Mouse (Mus musculus) cerebellum, adult (tissue): ENCODE results near the gene Ttll3.

ENCODE experiments used
- ATAC-seq: cut with Nextera tagmentation; 2 replicates; pipeline ENCODE4 v1.9.2; 2017; ENCODE audit warnings: mild to moderate bottlenecking, moderate library complexity, mixed read lengths; ENCODE audit not compliant: insufficient number of reproducible peaks, low FRiP score, low TSS enrichment

The Ttll3 gene

DNA sequence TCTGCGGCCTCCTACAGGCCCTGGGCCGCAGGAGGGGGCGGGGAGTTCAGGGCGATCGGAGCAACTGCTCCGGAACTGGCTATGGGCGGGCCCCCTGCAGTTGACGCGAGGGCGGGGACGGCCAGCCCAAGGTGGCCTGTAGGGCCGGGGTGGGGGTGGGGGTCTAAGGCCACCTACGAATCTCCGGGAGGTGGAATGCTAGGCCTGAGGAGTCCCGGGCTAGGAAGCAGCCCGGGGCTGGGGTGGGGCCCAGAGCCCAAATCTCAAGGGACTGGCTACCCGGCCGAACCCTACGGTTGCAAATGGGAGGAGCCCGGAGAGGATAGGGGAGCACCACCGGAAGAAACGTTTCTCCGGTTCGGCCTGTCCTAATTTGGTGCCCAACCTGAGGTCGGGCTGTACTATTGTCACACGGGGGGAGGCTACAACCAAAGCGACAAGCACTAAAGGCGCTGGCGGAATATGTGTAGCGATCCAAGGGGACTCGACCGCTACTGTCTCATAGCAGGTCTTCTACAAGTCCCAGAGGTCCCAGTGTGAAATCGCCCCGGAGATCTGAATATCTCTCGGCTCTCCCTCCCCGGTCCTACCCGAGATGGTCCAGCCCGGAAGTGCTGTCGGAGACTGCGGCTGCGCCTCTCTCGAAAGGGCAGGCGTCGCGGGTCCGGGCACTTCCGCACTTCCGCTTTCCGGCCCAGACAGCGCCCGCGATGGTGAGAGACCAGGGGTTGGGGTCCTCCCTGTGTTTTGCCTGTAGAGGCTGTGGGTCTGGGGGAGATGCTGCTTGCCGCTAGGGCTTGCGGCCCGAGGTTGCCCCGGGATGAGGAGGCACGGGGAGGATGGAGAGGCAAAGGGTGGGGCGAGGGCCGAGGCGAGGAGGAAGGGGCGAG lies 11.3 kb upstream of the Ttll3 start, which contains the start of the genes Tada3 and Arpc4:
Gene Tada3, minus strand, starts transcription at position 388 of the 890 bp plus-strand sequence.
Gene Arpc4, plus strand, starts transcription at position 620 of the 890 bp plus-strand sequence.
- peak; percentile 93 for ATAC-seq

DNA sequence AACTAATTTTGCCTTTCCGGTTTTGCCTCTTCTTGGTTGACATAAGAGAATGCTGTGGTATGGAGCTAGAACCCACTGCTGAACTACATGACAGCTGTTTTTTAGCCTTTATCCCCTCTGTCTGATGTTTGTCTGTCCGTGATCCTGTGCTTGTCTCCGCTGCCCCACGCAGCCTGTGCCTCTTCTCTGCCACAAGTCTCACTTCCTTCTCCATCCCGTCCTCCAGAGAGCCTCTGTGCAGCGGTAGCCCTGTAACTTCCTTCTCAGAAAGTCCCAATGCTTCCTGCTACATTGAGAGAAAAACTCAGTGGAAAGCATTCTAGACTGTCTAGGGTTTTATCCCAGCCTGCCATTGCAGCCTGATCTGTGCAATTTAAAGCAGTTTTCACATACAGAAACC lies 9.8 kb upstream of the Ttll3 start:
- ATAC-seq, result no peak

GRCm38 (mm10) chr6:113380480-113380879 lies 8.6 kb upstream of the Ttll3 start:
- no peak for ATAC-seq

GRCm38 (mm10) chr6:113384351-113384927 lies 4.6 kb upstream of the Ttll3 start:
- no peak for ATAC-seq

- no peak for ATAC-seq
Observed at GRCm38 (mm10) chr6:113385160-113385714, 3.8 kb upstream of the Ttll3 start.

DNA sequence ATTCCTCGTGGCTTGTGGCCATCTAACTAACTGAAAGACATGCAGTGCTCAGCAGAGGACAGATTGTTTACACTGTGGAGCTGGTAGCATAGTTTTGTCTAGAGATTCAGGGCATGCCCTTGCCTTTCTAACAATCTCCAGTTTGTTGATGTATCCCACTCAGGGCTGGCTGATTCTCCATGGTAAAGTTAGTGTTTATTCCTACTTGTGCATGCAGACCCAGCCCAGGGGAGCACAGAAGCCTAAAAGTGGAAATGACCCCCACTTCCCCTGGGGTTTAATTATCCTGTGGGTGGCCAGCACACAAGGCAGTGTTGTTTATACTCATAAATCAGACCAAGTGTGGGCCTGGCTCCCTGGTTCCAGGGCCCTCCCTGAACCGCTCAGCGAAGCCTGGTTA lies 3.0 kb upstream of the Ttll3 start:
- no peak for ATAC-seq

DNA sequence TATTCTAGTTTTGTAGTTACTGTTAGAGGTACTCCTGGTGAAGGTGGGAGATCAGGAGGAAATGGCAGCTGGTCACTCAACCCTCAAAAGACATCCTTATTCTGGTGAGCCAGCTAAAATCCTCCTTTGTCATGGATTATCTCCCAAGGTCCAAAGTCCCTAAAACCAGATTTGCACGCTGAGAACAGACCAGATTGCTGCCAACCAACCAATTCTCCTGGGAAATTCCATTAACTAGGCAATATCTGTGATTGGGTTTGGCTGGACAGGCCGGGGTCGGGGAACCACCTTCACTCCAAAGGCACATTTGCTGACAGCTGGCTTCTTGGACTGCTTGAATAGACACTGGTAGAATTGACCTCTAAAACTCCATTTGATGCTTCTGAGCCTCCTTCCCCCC lies 1.7 kb downstream of the Ttll3 start:
- no peak for ATAC-seq

- ATAC-seq, result 0 out of 2 replicates have a peak, but pooled peaks have one; percentile 31
Observed at GRCm38 (mm10) chr6:113392015-113392386, 2.9 kb downstream of the Ttll3 start.

GRCm38 (mm10) chr6:113392387-113393071 lies 3.5 kb downstream of the Ttll3 start:
- peak; percentile 50; the same call in 1 of the 2 replicates for ATAC-seq

DNA sequence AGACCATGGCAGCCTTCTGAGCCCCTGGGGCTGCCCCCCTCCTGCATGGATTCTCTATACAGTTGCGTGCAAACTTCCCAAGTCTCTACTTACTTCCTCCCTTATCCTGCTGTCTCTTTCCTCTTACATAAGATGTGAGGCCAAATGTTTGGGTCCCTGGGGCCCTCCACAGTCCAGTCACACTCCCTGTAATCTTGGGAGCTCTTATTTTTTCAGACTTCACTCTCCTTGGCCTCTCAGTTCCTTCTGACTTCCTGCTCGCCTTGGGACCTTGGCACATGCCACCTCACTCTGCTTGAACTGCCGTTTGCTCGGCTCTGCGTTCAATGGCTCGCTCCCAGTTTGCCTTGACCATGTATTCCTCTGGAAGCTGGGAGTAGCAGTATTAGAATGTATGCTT lies 4.9 kb downstream of the Ttll3 start:
- no peak for ATAC-seq

GRCm38 (mm10) chr6:113394811-113395210 lies 5.8 kb downstream of the Ttll3 start:
- ATAC-seq, result no peak

GRCm38 (mm10) chr6:113395501-113395900 lies 6.4 kb downstream of the Ttll3 start:
- no peak for ATAC-seq

DNA sequence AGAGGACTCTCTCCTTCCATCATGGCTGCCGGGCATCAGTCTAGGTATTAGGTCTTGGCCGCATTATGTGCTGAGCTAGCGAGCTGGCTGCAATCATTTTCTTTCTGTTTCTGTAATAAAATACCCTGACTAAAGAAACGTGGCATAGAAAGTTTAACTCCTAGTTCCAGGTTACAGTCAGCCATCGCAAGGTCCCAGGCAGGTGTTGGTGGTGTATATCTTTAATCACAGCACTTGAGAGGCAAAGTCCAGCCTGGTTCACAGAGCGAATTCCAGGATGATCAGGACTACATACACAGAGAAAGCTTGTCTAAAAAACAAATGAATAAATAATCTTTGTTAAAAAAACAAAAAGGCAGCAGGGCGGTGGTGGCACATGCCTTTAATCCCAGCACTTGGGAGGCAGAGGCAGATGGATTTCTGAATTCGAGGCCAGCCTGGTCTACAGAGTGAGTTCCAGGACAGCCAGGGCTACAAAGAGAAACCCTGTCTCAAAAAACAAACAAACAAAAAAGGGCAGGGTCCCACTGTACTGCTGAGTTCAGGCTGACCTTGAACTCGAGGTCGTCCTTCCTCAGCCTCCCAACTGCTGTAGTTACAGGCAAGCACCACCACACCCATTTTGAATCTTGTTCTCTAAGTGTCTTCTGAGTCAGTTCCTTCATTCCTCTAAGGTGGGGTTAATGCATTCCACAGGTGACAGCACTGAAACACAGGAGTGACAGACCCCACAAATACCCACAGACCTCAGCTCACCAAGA lies 7.4 kb downstream of the Ttll3 start:
- no peak for ATAC-seq

- ATAC-seq, result no peak
Observed at GRCm38 (mm10) chr6:113402094-113402493, 13.0 kb downstream of the Ttll3 start.

GRCm38 (mm10) chr6:113404649-113405448 lies 15.8 kb downstream of the Ttll3 start:
- no peak for ATAC-seq

DNA sequence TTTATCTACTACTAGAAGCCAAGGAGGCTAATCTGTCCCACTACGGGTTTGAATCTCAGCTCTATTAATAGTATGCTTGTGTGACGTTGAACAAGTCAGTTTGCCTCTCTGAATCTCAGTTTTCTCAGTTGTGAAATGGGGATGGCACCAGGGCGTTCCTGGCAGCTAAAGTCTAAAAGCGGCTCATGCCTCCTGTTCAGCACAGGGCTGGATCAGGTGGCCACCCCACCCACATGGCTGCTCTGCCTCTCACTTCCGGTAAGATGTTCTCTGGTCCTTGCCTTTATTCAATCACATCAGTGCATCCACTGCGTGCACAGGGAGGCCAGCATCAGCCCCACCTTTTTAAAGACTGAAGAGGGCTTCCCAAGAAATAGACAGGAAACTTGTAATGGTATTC lies 16.4 kb downstream of the Ttll3 start:
- ATAC-seq, result no peak

- ATAC-seq, result no peak
Observed at GRCm38 (mm10) chr6:113406683-113407082, 17.6 kb downstream of the Ttll3 start.

DNA sequence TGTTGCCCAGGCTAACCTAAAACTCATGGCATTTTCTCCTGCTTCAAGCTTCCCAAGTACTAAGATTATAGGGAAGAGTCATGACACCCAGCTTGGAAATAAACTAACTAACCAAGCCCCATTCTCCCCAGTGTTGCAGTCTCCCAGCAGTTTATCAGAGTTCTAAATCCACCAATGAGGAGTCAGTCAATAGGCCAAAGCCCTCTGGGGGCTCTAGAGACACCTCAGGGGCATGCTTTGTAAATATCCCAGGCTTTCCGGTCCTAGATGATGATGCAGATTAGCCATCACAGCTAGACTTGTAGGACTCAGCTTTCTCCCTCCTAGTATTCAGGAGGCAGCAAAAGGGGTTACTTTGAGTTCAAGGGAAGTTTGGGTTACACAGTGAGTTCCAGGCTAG lies 20.9 kb downstream of the Ttll3 start:
- ATAC-seq, result no peak

DNA sequence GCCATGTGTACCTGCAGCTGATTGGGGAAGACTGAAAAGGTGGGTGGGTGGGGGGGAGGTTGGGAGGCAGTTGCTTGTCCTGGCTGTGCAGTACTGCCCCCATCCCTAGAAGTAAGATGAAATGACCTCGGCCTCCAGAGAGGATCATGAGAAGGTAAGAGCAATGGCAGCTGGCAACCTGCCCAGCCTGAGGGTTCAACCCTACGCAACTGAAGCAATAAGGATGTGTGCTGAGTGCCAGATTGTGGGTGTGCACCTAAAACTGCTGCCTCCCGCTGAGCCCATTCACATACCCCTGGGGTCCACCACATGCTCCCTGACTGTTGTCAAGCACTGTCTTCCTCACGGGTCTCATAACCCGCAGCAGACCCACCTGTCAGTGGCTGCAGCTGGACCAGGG lies 27.4 kb downstream of the Ttll3 start:
- no peak for ATAC-seq
